Mouse (Mus musculus) liver, embryonic 14.5 days (tissue): ENCODE results near the gene H2-DMa.

Experiments used
- CTCF ChIP-seq: IDR thresholded peaks from 2 replicates; pipeline ENCODE4 v1.5.1; 2016; ENCODE audit warnings: antibody characterized with exemption, low read depth, control low read depth
- EP300 ChIP-seq: IDR thresholded peaks from 2 replicates; pipeline ENCODE4 v1.6.1; 2016; ENCODE audit warnings: antibody characterized with exemption, low read depth

- TF ChIP-seq CTCF = peak; percentile 68
- TF ChIP-seq EP300 = no peak
Measured at GRCm38 (mm10) chr17:34075271-34075670, 44.1 kb upstream of the H2-DMa start.
